Comparison of ENCODE assay signal across 16 mouse cellular contexts in the genomic region with DNA sequence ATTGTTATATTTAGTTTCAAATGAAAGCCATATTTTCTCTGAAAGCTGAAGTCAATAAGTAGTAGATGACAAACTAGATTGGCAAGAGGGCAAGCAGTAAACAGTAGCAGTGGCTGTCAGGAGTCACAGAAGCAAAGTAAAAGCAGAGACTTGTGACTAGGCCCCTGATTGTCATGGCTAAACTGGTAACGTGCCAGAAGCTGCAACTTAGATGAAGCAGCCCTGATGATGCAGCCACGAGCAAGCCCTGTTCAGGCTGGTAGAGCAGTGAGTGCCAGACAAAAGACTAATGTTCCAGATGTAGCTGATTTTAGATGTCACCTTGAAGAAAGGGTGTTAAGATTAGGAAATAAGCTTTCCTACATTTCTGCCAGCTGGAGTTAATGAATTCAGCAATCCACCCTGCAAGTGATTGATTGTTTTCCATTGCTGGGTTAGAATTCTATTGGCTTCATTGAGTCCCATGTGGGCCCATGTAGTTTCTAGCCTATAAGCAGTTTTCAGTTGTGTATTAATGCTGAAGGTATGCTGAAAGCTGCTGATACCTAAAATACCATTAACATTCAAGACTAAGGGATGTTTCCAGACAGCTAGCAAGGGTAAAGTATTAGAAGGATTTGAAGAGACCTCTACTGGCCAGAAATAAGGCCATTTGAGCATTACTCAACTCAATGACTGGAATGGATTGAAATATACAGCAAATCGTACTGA. TPM values are rescaled to one million over a fixed set of nuclear protein-coding genes. Genes with fewer than 3 reads are reported as not detected.
DNase-seq lines count a peak whose midpoint lies in the region; ATAC-seq and TF ChIP-seq lines count a peak whose summit lies in the region.
"Had no signal": no experiment of that assay in that cellular context is flagged by ENCODE, and none has a peak within 500 bp of the region (broad histone marks: within the 10 kb centered on the region; RNA-seq: fewer than 3 reads in every experiment).

No protein-coding gene starts in this region.

- H3K4me2 ChIP-seq in intestine, postnatal 0 days (replicated peaks; ENCODE audit: low read depth): no peak overlapping the region
- no peak overlapping the region for H3K4me2 ChIP-seq in intestine, embryonic 15.5 days (replicated peaks)
- H3K4me2 ChIP-seq in midbrain, embryonic 14.5 days (ENCODE audit: low read length): no peak overlapping the region
- H3K4me2 ChIP-seq in midbrain, embryonic 15.5 days: no peak overlapping the region
- H3K4me2 ChIP-seq: embryonic facial prominence, embryonic 13.5 days; heart, embryonic 13.5 days; limb, embryonic 15.5 days had no signal

- WGBS in intestine, postnatal 0 days: 85% methylated on average over 3 of the region's 3 CpGs
- 83% methylated on average over 3 of the region's 3 CpGs for WGBS in intestine, embryonic 15.5 days
- WGBS in midbrain, embryonic 14.5 days: 77% methylated on average over 3 of the region's 3 CpGs
- WGBS in midbrain, embryonic 15.5 days: 78% methylated on average over 3 of the region's 3 CpGs

- H3K4me3 ChIP-seq in intestine, postnatal 0 days (ENCODE audit: low read depth, low read length): no peak overlapping the region
- no peak overlapping the region for H3K4me3 ChIP-seq in intestine, embryonic 15.5 days (replicated peaks)
- H3K4me3 ChIP-seq in midbrain, embryonic 14.5 days (replicated peaks; ENCODE audit: low read depth, low read length): no peak overlapping the region
- H3K4me3 ChIP-seq in midbrain, embryonic 15.5 days: no peak overlapping the region
- H3K4me3 ChIP-seq: embryonic facial prominence, embryonic 13.5 days; heart, embryonic 13.5 days; limb, embryonic 15.5 days had no signal

- ATAC-seq in intestine, postnatal 0 days: no peak
- ATAC-seq in intestine, embryonic 15.5 days: no peak
- ATAC-seq in midbrain, embryonic 14.5 days (ENCODE audit: low FRiP score, low TSS enrichment): no peak
- ATAC-seq in midbrain, embryonic 15.5 days (replicated peaks): no peak
- ATAC-seq: hindbrain, embryonic 16.5 days had no signal

- DNase-seq in adrenal gland, postnatal 36 days: peak; percentile 8 to 26
- no peak for DNase-seq in adrenal gland, postnatal 25 days
- peak; percentile 6 for DNase-seq in midbrain, embryonic 14.5 days
- DNase-seq in spleen, postnatal 10 days (ENCODE audit: low spot score in 2 of 2): no peak
- DNase-seq: cerebellum, adult 11-12 months; gastrocnemius, postnatal 25 days; lung, postnatal 10 days; right cerebral cortex, postnatal 14 days; thymus, postnatal 36 days had no signal

- peak; percentile 32; the same call in 1 of the 2 replicates for TF ChIP-seq CTCF in intestine, postnatal 0 days (IDR thresholded peaks at IDR 0.05; ENCODE audit: low read depth)

- H3K4me1 ChIP-seq in intestine, postnatal 0 days (replicated peaks; ENCODE audit: control insufficient read depth, insufficient read depth, low read length): no peaks in the 10 kb centered on the region
- peaks cover 5% of the 10 kb centered on the region; the same call in 1 of the 2 replicates for H3K4me1 ChIP-seq in intestine, embryonic 15.5 days (replicated peaks)
- peaks cover 12% of the 10 kb centered on the region; the same call in 1 of the 2 replicates for H3K4me1 ChIP-seq in midbrain, embryonic 14.5 days (ENCODE audit: control insufficient read depth, insufficient read depth, low read length)
- H3K4me1 ChIP-seq in midbrain, embryonic 15.5 days: peaks cover 15% of the 10 kb centered on the region

- no peak overlapping the region for H3K27ac ChIP-seq in intestine, postnatal 0 days (ENCODE audit: low read depth, low read length)
- no peak overlapping the region for H3K27ac ChIP-seq in intestine, embryonic 15.5 days
- H3K27ac ChIP-seq in midbrain, embryonic 14.5 days (replicated peaks; ENCODE audit: low read depth, low read length): no peak overlapping the region
- H3K27ac ChIP-seq in midbrain, embryonic 15.5 days: no peak overlapping the region
- H3K27ac ChIP-seq: embryonic facial prominence, embryonic 13.5 days; heart, embryonic 13.5 days; limb, embryonic 15.5 days had no signal

- no peaks in the 10 kb centered on the region for H3K9me3 ChIP-seq in intestine, postnatal 0 days (ENCODE audit: control insufficient read depth)
- H3K9me3 ChIP-seq in intestine, embryonic 15.5 days: no peaks in the 10 kb centered on the region
- H3K9me3 ChIP-seq in midbrain, embryonic 14.5 days (ENCODE audit: control insufficient read depth, low read length): no peaks in the 10 kb centered on the region
- H3K9me3 ChIP-seq in midbrain, embryonic 15.5 days: no peaks in the 10 kb centered on the region
- H3K9me3 ChIP-seq: embryonic facial prominence, embryonic 13.5 days; heart, embryonic 13.5 days; limb, embryonic 15.5 days had no signal

- no peak overlapping the region for H3K9ac ChIP-seq in intestine, postnatal 0 days (ENCODE audit: low read depth, low read length)
- H3K9ac ChIP-seq in intestine, embryonic 15.5 days: no peak overlapping the region
- no peak overlapping the region for H3K9ac ChIP-seq in midbrain, embryonic 14.5 days (replicated peaks; ENCODE audit: low read length)
- H3K9ac ChIP-seq in midbrain, embryonic 15.5 days: no peak overlapping the region
- H3K9ac ChIP-seq: embryonic facial prominence, embryonic 13.5 days; heart, embryonic 13.5 days; limb, embryonic 15.5 days had no signal

- H3K27me3 ChIP-seq in intestine, postnatal 0 days (replicated peaks; ENCODE audit: control insufficient read depth, insufficient read depth, low read length): no peaks in the 10 kb centered on the region
- H3K27me3 ChIP-seq in intestine, embryonic 15.5 days (replicated peaks): no peaks in the 10 kb centered on the region
- H3K27me3 ChIP-seq in midbrain, embryonic 14.5 days (ENCODE audit: control insufficient read depth, insufficient read depth, low read length): no peaks in the 10 kb centered on the region
- no peaks in the 10 kb centered on the region for H3K27me3 ChIP-seq in midbrain, embryonic 15.5 days (replicated peaks)
- H3K27me3 ChIP-seq: embryonic facial prominence, embryonic 13.5 days; heart, embryonic 13.5 days; limb, embryonic 15.5 days had no signal

- peaks cover 9% of the 10 kb centered on the region; the same call in 1 of the 2 replicates for H3K36me3 ChIP-seq in intestine, postnatal 0 days (ENCODE audit: control insufficient read depth, insufficient read depth)
- H3K36me3 ChIP-seq in intestine, embryonic 15.5 days: no peaks in the 10 kb centered on the region
- 0 out of 2 replicates have a peak, but pooled peaks cover 1% of the 10 kb centered on the region for H3K36me3 ChIP-seq in midbrain, embryonic 14.5 days (ENCODE audit: control insufficient read depth, insufficient read depth, low read length)
- no peaks in the 10 kb centered on the region for H3K36me3 ChIP-seq in midbrain, embryonic 15.5 days (replicated peaks)

RNA-seq across cellular contexts. Expression of a gene that starts 5.2 kb away (rescaled TPM):
- 100 to 1,000 TPM; 114 to 142 TPM for total RNA-seq in adrenal gland, postnatal 36 days (2021)
- 96.9 and 131 TPM in 2 replicates for total RNA-seq in adrenal gland, postnatal 25 days (2021)
- polyA plus RNA-seq in intestine, postnatal 0 days (2015; fragmentation: Nextera tagmentation; extraction: Ambion mirVana): 74.1 and 80.0 TPM in 2 replicates
- polyA plus RNA-seq in intestine, embryonic 15.5 days (2015; fragmentation: Nextera tagmentation; extraction: Ambion mirVana): 81.6 and 94.4 TPM in 2 replicates
- polyA plus RNA-seq in midbrain, embryonic 14.5 days (2014; fragmentation: Nextera tagmentation; extraction: Ambion mirVana): 195 and 207 TPM in 2 replicates
- 158 and 163 TPM in 2 replicates for polyA plus RNA-seq in midbrain, embryonic 15.5 days (2015; fragmentation: Nextera tagmentation; extraction: Ambion mirVana)

RNA-seq across cellular contexts. Expression of a gene that starts 51.6 kb away (rescaled TPM):
- total RNA-seq in adrenal gland, postnatal 36 days (2021): 100 to 1,000 TPM; 121 to 144 TPM
- 128 and 130 TPM in 2 replicates for total RNA-seq in adrenal gland, postnatal 25 days (2021)
- 140 TPM in 2 replicates for polyA plus RNA-seq in intestine, postnatal 0 days (2015; fragmentation: Nextera tagmentation; extraction: Ambion mirVana)
- polyA plus RNA-seq in intestine, embryonic 15.5 days (2015; fragmentation: Nextera tagmentation; extraction: Ambion mirVana): 115 and 116 TPM in 2 replicates
- polyA plus RNA-seq in midbrain, embryonic 14.5 days (2014; fragmentation: Nextera tagmentation; extraction: Ambion mirVana): 68.3 and 70.6 TPM in 2 replicates
- polyA plus RNA-seq in midbrain, embryonic 15.5 days (2015; fragmentation: Nextera tagmentation; extraction: Ambion mirVana): 66.9 and 71.9 TPM in 2 replicates

Comparison
In these comparisons a context has a peak if more than half of its experiments do, and no peak if none do; other contexts are left out.
1. DNase-seq: peak in adrenal gland, postnatal 36 days (2 of 2) and midbrain, embryonic 14.5 days (single experiment); none in adrenal gland, postnatal 25 days (single experiment) and spleen, postnatal 10 days (0 of 2).